ENCODE assay signal across 8 mouse cellular contexts in genomic region chr9:123528087-123528925, GRCm38 (mm10). TPM values are rescaled to one million over a fixed set of nuclear protein-coding genes. Genes with fewer than 3 reads are reported as not detected.
DNase-seq lines count a peak whose midpoint lies in the region; ATAC-seq and TF ChIP-seq lines count a peak whose summit lies in the region.

No protein-coding gene starts in this region.

- H3K27ac ChIP-seq in lung, embryonic 15.5 days, result peak overlapping the region; percentile 93
- peak overlapping the region; percentile 78 for H3K27ac ChIP-seq in brown adipose tissue, adult 24 weeks (replicated peaks; ENCODE audit: low read depth, low read length)
- H3K27ac ChIP-seq in heart, embryonic 16.5 days (ENCODE audit: low read length), result peak overlapping the region; percentile 98
- H3K27ac ChIP-seq in liver, embryonic 14.5 days, result peak overlapping the region; percentile 95

- H3K9me3 ChIP-seq in lung, embryonic 15.5 days, result no peaks in the 10 kb centered on the region
- no peaks in the 10 kb centered on the region for H3K9me3 ChIP-seq in heart, embryonic 16.5 days (replicated peaks; ENCODE audit: control insufficient read depth, low read length)
- H3K9me3 ChIP-seq in liver, embryonic 14.5 days (ENCODE audit: control insufficient read depth, low read length), result no peaks in the 10 kb centered on the region

- WGBS in lung, embryonic 15.5 days, result 24% methylated on average over 6 of the region's 6 CpGs
- 32% methylated on average over 6 of the region's 6 CpGs for WGBS in heart, embryonic 16.5 days
- WGBS in liver, embryonic 14.5 days (ENCODE audit: insufficient replicate concordance), result 24% methylated on average over 6 of the region's 6 CpGs

- H3K4me1 ChIP-seq in lung, embryonic 15.5 days, result peaks cover 29% of the 10 kb centered on the region
- H3K4me1 ChIP-seq in brown adipose tissue, adult 24 weeks (ENCODE audit: control insufficient read depth, insufficient read depth, insufficient read length, low read length), result peaks cover 5% of the 10 kb centered on the region
- H3K4me1 ChIP-seq in heart, embryonic 16.5 days (ENCODE audit: control insufficient read depth, insufficient read depth, low read length), result peaks cover 29% of the 10 kb centered on the region
- peaks cover 13 to 14% of the 10 kb centered on the region in 2 experiments for H3K4me1 ChIP-seq in liver, embryonic 14.5 days (replicated peaks; ENCODE audit: control insufficient read depth in 2 of 2, insufficient read depth in 2 of 2, low read length in 1 of 2)

- TF ChIP-seq CTCF in liver, embryonic 14.5 days (IDR thresholded peaks at IDR 0.05; ENCODE audit: low read depth), result no peak

- peak overlapping the region; percentile 59 for H3K9ac ChIP-seq in lung, embryonic 15.5 days
- peak overlapping the region; percentile 80 for H3K9ac ChIP-seq in heart, embryonic 16.5 days (ENCODE audit: low read length)
- H3K9ac ChIP-seq in liver, embryonic 14.5 days (replicated peaks), result peak overlapping the region; percentile 80

- no peak for TF ChIP-seq EP300 in liver, embryonic 14.5 days (IDR thresholded peaks at IDR 0.05; ENCODE audit: low read depth)

- no peak for ATAC-seq in lung, embryonic 15.5 days (ENCODE audit: borderline replicate concordance, extremely low read depth, low FRiP score, low TSS enrichment)
- no peak for ATAC-seq in heart, embryonic 16.5 days (replicated peaks; ENCODE audit: extremely low read depth, insufficient read depth, low FRiP score)
- ATAC-seq in liver, embryonic 14.5 days (ENCODE audit: insufficient read depth), result no peak

- peak overlapping the region; percentile 74 for H3K4me2 ChIP-seq in lung, embryonic 15.5 days
- peak overlapping the region; percentile 77 for H3K4me2 ChIP-seq in heart, embryonic 16.5 days (ENCODE audit: low read depth, low read length)
- peak overlapping the region; percentile 87 for H3K4me2 ChIP-seq in liver, embryonic 14.5 days (ENCODE audit: low read depth)

- H3K36me3 ChIP-seq in lung, embryonic 15.5 days, result no peaks in the 10 kb centered on the region
- H3K36me3 ChIP-seq in heart, embryonic 16.5 days (ENCODE audit: control insufficient read depth, insufficient read depth), result no peaks in the 10 kb centered on the region
- no peaks in the 10 kb centered on the region for H3K36me3 ChIP-seq in liver, embryonic 14.5 days (replicated peaks; ENCODE audit: control insufficient read depth, insufficient read depth, low read depth)

- no peak for DNase-seq in lung, postnatal 14 days
- DNase-seq in liver, embryonic 14.5 days (ENCODE audit: low read depth in 3 of 3, low spot score in 3 of 3), result no peak
- DNase-seq in thymus, postnatal 25 days, result no peak
- no peak for DNase-seq in layer of hippocampus, adult 8-10 months (ENCODE audit: low spot score in 2 of 2)
- no peak for DNase-seq in frontal cortex, postnatal 10 days (ENCODE audit: low spot score in 2 of 2)

- peak overlapping the region; percentile 96 for H3K4me3 ChIP-seq in lung, embryonic 15.5 days
- H3K4me3 ChIP-seq in brown adipose tissue, adult 24 weeks (ENCODE audit: insufficient read depth, low read depth, low read length), result peak overlapping the region; percentile 66
- H3K4me3 ChIP-seq in heart, embryonic 16.5 days (ENCODE audit: low read length), result peak overlapping the region; percentile 99
- peak overlapping the region; percentile 65 to 92 for H3K4me3 ChIP-seq in liver, embryonic 14.5 days (ENCODE audit: insufficient read depth in 1 of 2, low read depth in 2 of 2, low read length in 2 of 2)

- no peaks in the 10 kb centered on the region for H3K27me3 ChIP-seq in lung, embryonic 15.5 days
- H3K27me3 ChIP-seq in heart, embryonic 16.5 days (ENCODE audit: control insufficient read depth, insufficient read depth, low read length), result no peaks in the 10 kb centered on the region
- H3K27me3 ChIP-seq in liver, embryonic 14.5 days (ENCODE audit: control insufficient read depth, insufficient read depth, low read length), result no peaks in the 10 kb centered on the region

RNA-seq across cellular contexts. Expression of gene Sacm1l, which starts 1.3 kb away (rescaled TPM):
- polyA plus RNA-seq in lung, embryonic 15.5 days (2015; fragmentation: Nextera tagmentation; extraction: Ambion mirVana), result 53.6 and 53.9 TPM in 2 replicates
- polyA plus RNA-seq in brown adipose tissue, adult 24 weeks (2012; ENCODE audit: insufficient read depth, insufficient read length, missing spikeins), result 67.2 and 80.7 TPM in 2 replicates
- 48.0 and 51.6 TPM in 2 replicates for polyA plus RNA-seq in heart, embryonic 16.5 days (2015; fragmentation: Nextera tagmentation; extraction: Ambion mirVana)
- polyA plus RNA-seq in liver, embryonic 14.5 days (2012; rRNA removed), result 6.6 and 9.9 TPM in 2 replicates
- 25.8 and 28.7 TPM in 2 replicates for polyA plus RNA-seq in liver, embryonic 14.5 days (2014; fragmentation: Nextera tagmentation; extraction: Ambion mirVana)
- 10 to 100 TPM; 54.6 to 69.3 (median 62.3) TPM for total RNA-seq in layer of hippocampus, adult 8-10 months (2022)

RNA-seq across cellular contexts. Expression of gene Limd1, which starts 49.8 kb away (rescaled TPM):
- 56.8 and 59.8 TPM in 2 replicates for polyA plus RNA-seq in lung, embryonic 15.5 days (2015; fragmentation: Nextera tagmentation; extraction: Ambion mirVana)
- polyA plus RNA-seq in brown adipose tissue, adult 24 weeks (2012; ENCODE audit: insufficient read depth, insufficient read length, missing spikeins), result 14.0 and 22.4 TPM in 2 replicates
- 56.6 and 62.4 TPM in 2 replicates for polyA plus RNA-seq in heart, embryonic 16.5 days (2015; fragmentation: Nextera tagmentation; extraction: Ambion mirVana)
- 10.7 and 12.7 TPM in 2 replicates for polyA plus RNA-seq in liver, embryonic 14.5 days (2012; rRNA removed)
- 23.2 and 24.2 TPM in 2 replicates for polyA plus RNA-seq in liver, embryonic 14.5 days (2014; fragmentation: Nextera tagmentation; extraction: Ambion mirVana)
- total RNA-seq in layer of hippocampus, adult 8-10 months (2022), result 1 to 10 TPM; 6.7 to 9.6 (median 7.6) TPM
